Mouse (Mus musculus): ENCODE data around the gene Cacna2d4. TPM values are rescaled to one million over a fixed set of nuclear protein-coding genes. Genes with fewer than 3 reads are reported as not detected.

The Cacna2d4 gene
- polyA plus RNA-seq, 1 experiment from 2014 or later, result 0.15 TPM

GRCm38 (mm10) chr6:119248578-119248977, 12.3 kb downstream of the Cacna2d4 start:
- no peak overlapping the region for H3K9ac ChIP-seq (replicated peaks)
- H3K4me2 ChIP-seq (replicated peaks), result no peak overlapping the region
- H3K9me3 ChIP-seq, result no peaks in the 10 kb centered on the region; the same call in 1 of the 2 replicates
- H3K27ac ChIP-seq (replicated peaks), result no peak overlapping the region
- 89% methylated on average over 3 of the region's 3 CpGs for WGBS
- H3K4me3 ChIP-seq, result no peak overlapping the region
- no peak for ATAC-seq (ENCODE audit: low FRiP score, low read depth)
- no peaks in the 10 kb centered on the region for H3K27me3 ChIP-seq
- H3K4me1 ChIP-seq, result no peaks in the 10 kb centered on the region
- no peaks in the 10 kb centered on the region for H3K36me3 ChIP-seq

DNA sequence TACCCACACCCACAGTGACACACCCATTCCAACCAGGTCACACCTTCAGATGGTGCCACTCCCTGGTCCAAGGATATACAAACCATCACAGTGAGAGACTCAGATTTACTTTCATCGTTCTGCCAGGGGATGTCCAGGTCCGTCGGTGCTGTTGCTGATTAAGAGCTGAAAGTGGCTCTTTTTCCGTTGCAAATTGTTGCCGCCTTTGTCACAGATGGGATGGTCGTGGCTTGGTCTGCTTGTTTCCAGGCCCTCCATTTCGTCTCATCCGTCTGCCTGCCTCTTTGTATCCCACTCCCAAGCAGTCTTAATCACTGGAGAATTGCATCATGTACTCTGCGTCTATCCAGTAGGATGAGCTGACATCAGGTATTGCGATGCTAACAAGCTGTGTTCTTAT, 13.4 kb downstream of the Cacna2d4 start:
- no peaks in the 10 kb centered on the region for H3K4me1 ChIP-seq
- no peak overlapping the region for H3K9ac ChIP-seq (replicated peaks)
- WGBS, result 89% methylated on average over 10 of the region's 10 CpGs
- H3K27me3 ChIP-seq, result no peaks in the 10 kb centered on the region
- H3K4me3 ChIP-seq, result no peak overlapping the region
- no peaks in the 10 kb centered on the region; the same call in 1 of the 2 replicates for H3K9me3 ChIP-seq
- ATAC-seq (ENCODE audit: low FRiP score, low read depth), result no peak
- H3K36me3 ChIP-seq, result no peaks in the 10 kb centered on the region
- no peak overlapping the region for H3K4me2 ChIP-seq (replicated peaks)
- no peak overlapping the region for H3K27ac ChIP-seq (replicated peaks)

GRCm38 (mm10) chr6:119251704-119252103, 15.4 kb downstream of the Cacna2d4 start:
- Histone ChIP-seq H3K36me3 (no peaks in the 10 kb centered on the region), H3K4me1 (no peaks in the 10 kb centered on the region), H3K9me3 (no peaks in the 10 kb centered on the region; the same call in 1 of the 2 replicates), H3K4me2 (replicated peaks) (no peak overlapping the region), H3K27me3 (no peaks in the 10 kb centered on the region), H3K27ac (replicated peaks) (no peak overlapping the region), H3K9ac (replicated peaks) (no peak overlapping the region), H3K4me3 (no peak overlapping the region)
- WGBS, result 78% methylated on average over 4 of the region's 4 CpGs
- ATAC-seq (ENCODE audit: low FRiP score, low read depth), result no peak

DNA sequence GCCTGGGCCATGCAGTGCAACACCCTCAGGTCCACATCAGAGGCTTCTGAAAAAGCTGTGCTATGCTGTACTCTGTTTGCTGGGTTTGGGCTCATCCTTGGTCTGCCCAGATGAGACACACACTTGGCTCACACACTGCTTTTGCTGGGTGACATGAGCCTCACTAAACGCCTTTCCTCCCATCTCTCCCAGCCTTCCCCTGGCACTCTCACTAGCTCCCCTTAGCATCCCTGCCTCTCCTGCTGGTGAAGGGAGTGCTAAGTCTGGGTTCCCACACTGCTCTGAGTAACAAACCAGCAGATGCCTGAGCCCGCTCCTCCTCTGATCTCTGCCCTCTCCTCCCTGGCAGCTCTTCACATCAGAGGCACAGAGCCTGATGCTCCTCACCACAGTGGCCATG, 40.4 kb downstream of the Cacna2d4 start:
- Histone ChIP-seq H3K9ac (replicated peaks) (no peak overlapping the region), H3K9me3 (no peaks in the 10 kb centered on the region), H3K27me3 (no peaks in the 10 kb centered on the region), H3K27ac (replicated peaks) (no peak overlapping the region), H3K4me2 (replicated peaks) (no peak overlapping the region), H3K4me3 (no peak overlapping the region), H3K4me1 (peaks cover 6% of the 10 kb centered on the region; the same call in 1 of the 2 replicates), H3K36me3 (no peaks in the 10 kb centered on the region)
- WGBS, result 78% methylated on average over 2 of the region's 2 CpGs
- no peak for ATAC-seq (ENCODE audit: low FRiP score, low read depth)

DNA sequence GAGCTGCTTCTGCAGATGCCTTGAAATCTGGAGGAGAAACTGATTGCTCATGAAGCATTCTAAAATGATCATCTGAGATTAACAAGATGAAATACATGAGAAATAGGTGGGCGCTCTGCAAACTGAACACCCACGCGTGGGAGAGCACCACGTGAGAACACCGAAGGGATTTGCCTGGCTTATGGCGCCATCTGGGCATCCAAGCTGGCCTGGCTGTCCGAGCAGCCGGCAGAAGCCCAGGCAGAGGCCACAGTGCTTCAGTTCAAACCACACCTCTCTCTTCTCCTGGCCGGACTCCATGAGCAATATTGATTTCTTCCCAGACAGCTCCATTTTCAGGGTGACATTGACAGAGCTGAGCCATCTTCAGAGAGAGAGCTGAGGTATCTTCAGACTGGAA, 44.4 kb downstream of the Cacna2d4 start:
- peaks cover 6% of the 10 kb centered on the region; the same call in 1 of the 2 replicates for H3K4me1 ChIP-seq
- no peaks in the 10 kb centered on the region for H3K36me3 ChIP-seq
- ATAC-seq (ENCODE audit: low FRiP score, low read depth), result no peak
- no peak overlapping the region for H3K4me3 ChIP-seq
- H3K9me3 ChIP-seq, result no peaks in the 10 kb centered on the region; the same call in 1 of the 2 replicates
- no peak overlapping the region for H3K4me2 ChIP-seq (replicated peaks)
- H3K27me3 ChIP-seq, result no peaks in the 10 kb centered on the region
- no peak overlapping the region for H3K27ac ChIP-seq (replicated peaks)
- WGBS, result 79% methylated on average over 9 of the region's 9 CpGs
- H3K9ac ChIP-seq (replicated peaks), result no peak overlapping the region

DNA sequence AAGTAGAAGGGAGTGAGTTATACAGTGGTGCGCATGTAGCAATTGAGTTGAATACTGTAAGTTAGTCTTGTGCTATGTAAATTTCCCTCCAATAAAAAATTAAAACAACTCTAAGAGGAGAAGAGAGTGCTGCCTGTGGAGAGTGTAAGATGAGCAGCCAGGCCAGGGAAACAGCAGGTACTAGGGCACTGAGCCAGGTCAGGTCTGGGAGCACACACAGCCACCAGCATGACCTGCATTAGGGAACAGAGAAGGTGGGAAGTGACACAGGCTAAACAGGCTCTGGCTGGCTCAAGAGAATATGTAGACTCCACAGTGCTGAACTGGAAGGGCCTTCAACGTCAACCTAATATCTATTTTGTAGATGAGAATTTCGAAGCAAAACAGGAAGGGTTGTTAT, 65.0 kb downstream of the Cacna2d4 start:
- Histone ChIP-seq H3K4me3 (no peak overlapping the region), H3K27ac (replicated peaks) (no peak overlapping the region), H3K9me3 (no peaks in the 10 kb centered on the region), H3K27me3 (no peaks in the 10 kb centered on the region), H3K4me2 (replicated peaks) (no peak overlapping the region), H3K36me3 (no peaks in the 10 kb centered on the region), H3K4me1 (no peaks in the 10 kb centered on the region), H3K9ac (replicated peaks) (no peak overlapping the region)
- WGBS, result 88% methylated on average over 3 of the region's 3 CpGs
- ATAC-seq (ENCODE audit: low FRiP score, low read depth), result no peak

DNA sequence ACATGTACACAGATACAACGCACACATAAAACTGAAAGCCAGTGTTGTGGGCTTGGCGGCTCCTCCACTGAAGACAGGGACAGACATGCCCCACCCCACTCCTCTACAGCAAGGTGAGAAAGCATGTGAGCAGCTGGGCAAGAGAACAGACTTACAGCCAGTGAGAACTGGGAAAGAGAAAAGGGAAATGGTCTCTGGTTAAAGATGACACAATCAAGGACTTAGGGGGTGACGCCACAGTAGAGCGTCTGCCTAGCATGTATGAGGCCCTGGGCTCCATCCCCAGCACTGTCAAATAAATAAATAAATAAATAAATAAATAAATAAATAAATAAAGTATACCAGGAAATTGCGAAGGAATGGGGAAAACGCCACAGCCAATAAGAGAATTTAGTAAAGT, 67.0 kb downstream of the Cacna2d4 start:
- whole genome bisulfite sequencing, result 92% methylated on average over 6 of the region's 6 CpGs

DNA sequence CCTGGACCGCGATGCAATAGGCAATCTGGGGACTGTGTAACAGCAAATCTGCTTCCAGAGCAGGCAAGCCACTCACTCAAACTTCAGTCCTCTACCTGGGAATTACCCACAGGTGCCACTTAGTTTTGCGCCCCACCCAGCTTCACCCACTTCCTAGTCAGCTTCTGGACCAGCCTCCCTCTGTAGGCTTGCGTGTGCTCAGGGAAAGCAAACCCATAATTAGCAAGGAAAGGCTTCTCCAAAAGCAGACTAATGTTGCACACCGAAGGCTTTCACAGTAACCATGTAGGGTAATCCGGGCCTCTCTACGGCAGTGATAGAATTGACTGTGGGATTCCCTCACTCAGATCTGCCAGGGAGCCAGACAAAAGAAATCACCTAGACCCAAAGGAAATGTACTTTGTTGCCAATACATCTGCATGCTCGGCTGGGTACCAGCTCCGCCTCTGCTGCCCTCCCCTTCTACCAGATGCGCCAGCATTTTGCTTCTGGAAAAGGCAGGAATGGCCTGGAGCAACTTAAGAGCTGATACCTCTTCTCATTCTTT, 71.6 kb downstream of the Cacna2d4 start:
- H3K27ac ChIP-seq (replicated peaks), result no peak overlapping the region
- no peak overlapping the region for H3K9ac ChIP-seq (replicated peaks)
- 52% methylated on average over 10 of the region's 10 CpGs for WGBS
- H3K9me3 ChIP-seq, result no peaks in the 10 kb centered on the region
- ATAC-seq (ENCODE audit: low FRiP score, low read depth), result no peak
- 0 out of 2 replicates have a peak, but pooled peaks cover 7% of the 10 kb centered on the region for H3K27me3 ChIP-seq
- H3K36me3 ChIP-seq, result no peaks in the 10 kb centered on the region
- H3K4me3 ChIP-seq, result no peak overlapping the region
- H3K4me2 ChIP-seq (replicated peaks), result no peak overlapping the region
- H3K4me1 ChIP-seq, result no peaks in the 10 kb centered on the region; the same call in 1 of the 2 replicates

More for the DNA sequence above, 67.0 kb downstream of the Cacna2d4 start:
- Histone ChIP-seq H3K4me2 (replicated peaks) (no peak overlapping the region), H3K27me3 (no peaks in the 10 kb centered on the region), H3K36me3 (no peaks in the 10 kb centered on the region), H3K9ac (replicated peaks) (no peak overlapping the region), H3K4me3 (no peak overlapping the region), H3K4me1 (no peaks in the 10 kb centered on the region; the same call in 1 of the 2 replicates), H3K9me3 (no peaks in the 10 kb centered on the region), H3K27ac (replicated peaks) (no peak overlapping the region)
- no peak for ATAC-seq (ENCODE audit: low FRiP score, low read depth)

DNA sequence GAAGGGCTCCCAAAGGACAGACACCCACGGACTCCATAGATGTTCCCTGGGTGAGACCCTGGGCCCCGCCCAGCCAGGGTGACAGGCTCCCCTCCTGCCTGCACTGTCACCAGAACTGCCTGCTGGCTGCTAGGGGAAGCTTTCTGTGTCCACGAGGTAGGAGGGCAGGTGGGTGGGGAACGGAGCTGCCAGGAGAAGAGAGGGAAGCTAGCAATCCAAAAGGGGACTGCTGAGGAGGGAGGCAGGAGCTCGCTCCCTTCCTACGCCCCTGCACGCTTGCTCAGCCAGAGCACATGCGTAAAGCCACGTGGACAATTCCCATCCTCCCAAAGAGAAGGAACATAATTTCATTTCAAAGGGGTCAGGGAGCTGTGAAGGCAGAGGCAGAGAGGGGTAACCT, 73.8 kb downstream of the Cacna2d4 start:
- H3K27ac ChIP-seq (replicated peaks), result no peak overlapping the region
- H3K27me3 ChIP-seq, result 0 out of 2 replicates have a peak, but pooled peaks cover 14% of the 10 kb centered on the region
- H3K36me3 ChIP-seq, result no peaks in the 10 kb centered on the region
- H3K4me1 ChIP-seq, result peaks cover 11% of the 10 kb centered on the region; the same call in 1 of the 2 replicates
- H3K4me3 ChIP-seq, result no peak overlapping the region
- 54% methylated on average over 9 of the region's 9 CpGs for WGBS
- no peaks in the 10 kb centered on the region for H3K9me3 ChIP-seq
- no peak for ATAC-seq (ENCODE audit: low FRiP score, low read depth)
- H3K4me2 ChIP-seq (replicated peaks), result no peak overlapping the region
- no peak overlapping the region for H3K9ac ChIP-seq (replicated peaks)

- Histone ChIP-seq H3K4me3 (no peak overlapping the region), H3K9me3 (no peaks in the 10 kb centered on the region), H3K4me1 (peaks cover 11% of the 10 kb centered on the region; the same call in 1 of the 2 replicates), H3K36me3 (no peaks in the 10 kb centered on the region), H3K4me2 (replicated peaks) (no peak overlapping the region), H3K27ac (replicated peaks) (no peak overlapping the region), H3K27me3 (0 out of 2 replicates have a peak, but pooled peaks cover 15% of the 10 kb centered on the region), H3K9ac (replicated peaks) (no peak overlapping the region)
- ATAC-seq (ENCODE audit: low FRiP score, low read depth), result no peak
- 82% methylated on average over 6 of the region's 6 CpGs for WGBS
Measured at GRCm38 (mm10) chr6:119312381-119312780, 76.1 kb downstream of the Cacna2d4 start.

GRCm38 (mm10) chr6:119313096-119313495, 76.8 kb downstream of the Cacna2d4 start:
- no peak overlapping the region for H3K27ac ChIP-seq (replicated peaks)

DNA sequence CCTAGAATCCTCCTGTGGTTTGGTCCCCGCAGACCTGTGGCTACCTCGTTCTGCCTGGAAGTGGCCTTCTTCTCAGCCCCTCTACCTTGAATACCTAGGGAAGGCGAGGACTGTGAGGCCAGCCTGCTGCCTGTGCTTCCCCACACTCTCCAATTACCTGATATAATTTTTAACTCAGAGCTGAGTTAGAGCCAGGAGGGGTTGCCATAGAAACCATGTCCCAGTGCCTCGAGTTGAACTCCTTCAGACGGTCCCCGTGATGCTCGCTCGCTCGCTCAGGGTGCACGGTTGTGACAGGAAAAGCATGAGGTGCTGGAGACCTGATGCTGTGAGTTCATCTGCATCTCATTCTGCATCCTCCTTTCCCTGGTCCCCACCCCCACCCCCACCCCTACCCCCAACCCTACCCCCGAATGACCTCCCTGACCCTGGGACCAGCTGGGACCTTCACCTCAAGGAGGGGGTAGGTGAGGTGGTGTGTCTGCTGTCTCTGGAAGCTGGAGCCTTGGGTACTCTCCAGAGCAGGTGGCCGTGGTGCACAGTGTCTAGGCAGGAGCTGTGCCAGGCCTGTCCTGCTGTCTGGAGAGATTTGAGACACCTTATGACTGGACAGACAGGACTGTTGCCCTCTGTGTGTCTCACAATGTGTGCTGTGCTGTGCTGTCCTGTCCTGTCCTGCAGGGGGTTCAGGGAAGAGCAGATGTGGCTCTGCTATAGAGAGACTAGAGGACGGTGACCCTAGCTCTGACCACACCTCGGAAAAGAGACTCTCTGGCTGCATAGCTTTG, 77.5 kb downstream of the Cacna2d4 start:
- Histone ChIP-seq H3K9me3 (no peaks in the 10 kb centered on the region), H3K27ac (replicated peaks) (no peak overlapping the region), H3K27me3 (0 out of 2 replicates have a peak, but pooled peaks cover 11% of the 10 kb centered on the region), H3K4me3 (no peak overlapping the region), H3K9ac (replicated peaks) (no peak overlapping the region), H3K36me3 (no peaks in the 10 kb centered on the region), H3K4me1 (peaks cover 12% of the 10 kb centered on the region; the same call in 1 of the 2 replicates), H3K4me2 (replicated peaks) (no peak overlapping the region)
- ATAC-seq (ENCODE audit: low FRiP score, low read depth), result peak; percentile 23; the same call in 1 of the 2 replicates
- 47% methylated on average over 14 of the region's 14 CpGs for WGBS

More at GRCm38 (mm10) chr6:119313096-119313495, 76.8 kb downstream of the Cacna2d4 start:
- Histone ChIP-seq H3K4me3 (no peak overlapping the region), H3K9ac (replicated peaks) (no peak overlapping the region), H3K36me3 (no peaks in the 10 kb centered on the region), H3K27me3 (0 out of 2 replicates have a peak, but pooled peaks cover 15% of the 10 kb centered on the region), H3K4me1 (peaks cover 11% of the 10 kb centered on the region; the same call in 1 of the 2 replicates), H3K9me3 (no peaks in the 10 kb centered on the region), H3K4me2 (replicated peaks) (no peak overlapping the region)
- 75% methylated on average over 3 of the region's 3 CpGs for WGBS
- no peak for ATAC-seq (ENCODE audit: low FRiP score, low read depth)
